Comparison of ENCODE assay signal across 9 mouse cellular contexts in the genomic region with DNA sequence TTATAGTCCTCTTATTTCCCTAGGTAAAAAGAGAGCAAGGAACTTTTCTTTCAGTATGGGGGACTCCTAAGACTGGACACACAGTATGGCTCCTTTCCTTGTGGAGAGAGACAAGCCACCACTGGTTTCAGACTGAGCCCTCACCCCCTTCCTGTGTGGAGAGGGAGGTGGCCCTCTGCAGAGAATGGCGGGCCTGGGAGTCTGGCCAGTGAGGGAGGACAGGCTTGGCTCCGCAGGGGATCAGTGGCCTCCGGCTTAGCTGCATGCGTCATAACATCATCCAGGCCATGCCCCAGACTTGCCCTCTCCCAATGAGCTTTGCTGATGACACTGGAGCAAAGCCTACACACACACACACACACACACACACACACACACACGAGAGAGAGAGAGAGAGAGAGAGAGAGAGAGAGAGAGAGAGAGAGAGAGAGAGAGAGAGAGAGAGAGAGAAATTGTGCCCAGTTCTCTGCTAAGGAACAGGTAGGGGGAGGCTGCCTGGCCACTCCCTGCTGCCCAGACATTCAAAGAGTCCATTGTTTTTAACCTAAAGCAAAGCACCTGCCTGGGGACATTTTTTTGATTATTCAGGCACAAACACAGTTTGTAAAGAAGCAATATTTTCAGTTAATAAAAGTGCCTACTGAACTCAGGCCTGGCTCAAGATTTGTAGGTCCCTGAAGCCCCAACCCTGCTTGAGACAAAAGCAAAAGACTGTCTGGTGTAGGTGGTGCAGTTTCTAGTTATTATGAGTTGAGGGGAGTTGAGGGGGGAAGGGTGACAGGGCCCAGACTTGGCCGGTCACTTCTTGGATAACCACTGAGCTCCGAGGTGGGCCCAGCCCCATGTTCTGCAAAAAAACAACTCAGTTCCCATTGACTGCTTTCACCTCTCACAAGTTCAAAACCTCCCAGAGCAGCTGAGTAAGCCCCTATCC. TPM values are rescaled to one million over a fixed set of nuclear protein-coding genes. Genes with fewer than 3 reads are reported as not detected.
A peak's percentile ranks its signal among the peaks of the same experiment; 100 is the strongest.
DNase-seq lines count a peak whose midpoint lies in the region; ATAC-seq and TF ChIP-seq lines count a peak whose summit lies in the region.
"Had no signal": no experiment of that assay in that cellular context is flagged by ENCODE, and none has a peak within 500 bp of the region (broad histone marks: within the 10 kb centered on the region; RNA-seq: fewer than 3 reads in every experiment).

No protein-coding gene starts in this region.

- H3K27ac ChIP-seq in forebrain, embryonic 10.5 days, result peak overlapping the region; percentile 9; the same call in 1 of the 2 replicates
- H3K27ac ChIP-seq in forebrain, embryonic 15.5 days (replicated peaks), result no peak overlapping the region
- no peak overlapping the region for H3K27ac ChIP-seq in midbrain, embryonic 11.5 days (ENCODE audit: low read depth, low read length)
- H3K27ac ChIP-seq in midbrain, embryonic 14.5 days (replicated peaks; ENCODE audit: low read depth, low read length), result no peak overlapping the region
- H3K27ac ChIP-seq in stomach, postnatal 0 days (replicated peaks), result no peak overlapping the region
- H3K27ac ChIP-seq in midbrain, embryonic 16.5 days (ENCODE audit: low read length), result no peak overlapping the region
- H3K27ac ChIP-seq: embryonic facial prominence, embryonic 15.5 days had no signal

- no peaks in the 10 kb centered on the region for H3K36me3 ChIP-seq in forebrain, embryonic 10.5 days (replicated peaks)
- no peaks in the 10 kb centered on the region for H3K36me3 ChIP-seq in forebrain, embryonic 15.5 days
- H3K36me3 ChIP-seq in midbrain, embryonic 11.5 days (ENCODE audit: control insufficient read depth, insufficient read depth, low read length), result no peaks in the 10 kb centered on the region
- no peaks in the 10 kb centered on the region for H3K36me3 ChIP-seq in midbrain, embryonic 14.5 days (ENCODE audit: control insufficient read depth, insufficient read depth, low read length)
- H3K36me3 ChIP-seq in stomach, postnatal 0 days (ENCODE audit: control insufficient read depth, insufficient read depth, low read length), result no peaks in the 10 kb centered on the region
- no peaks in the 10 kb centered on the region for H3K36me3 ChIP-seq in midbrain, embryonic 16.5 days (ENCODE audit: control insufficient read depth, insufficient read depth, low read length)
- H3K36me3 ChIP-seq: embryonic facial prominence, embryonic 15.5 days had no signal

- no peaks in the 10 kb centered on the region for H3K9me3 ChIP-seq in forebrain, embryonic 10.5 days
- no peaks in the 10 kb centered on the region for H3K9me3 ChIP-seq in forebrain, embryonic 15.5 days
- no peaks in the 10 kb centered on the region for H3K9me3 ChIP-seq in midbrain, embryonic 11.5 days (ENCODE audit: control insufficient read depth, low read length)
- H3K9me3 ChIP-seq in midbrain, embryonic 14.5 days (ENCODE audit: control insufficient read depth, low read length), result no peaks in the 10 kb centered on the region
- H3K9me3 ChIP-seq in stomach, postnatal 0 days (ENCODE audit: control insufficient read depth, low read length), result no peaks in the 10 kb centered on the region
- H3K9me3 ChIP-seq in midbrain, embryonic 16.5 days (replicated peaks; ENCODE audit: control insufficient read depth, low read length, poor library complexity, severe bottlenecking), result no peaks in the 10 kb centered on the region
- H3K9me3 ChIP-seq: embryonic facial prominence, embryonic 15.5 days had no signal

- WGBS in forebrain, embryonic 10.5 days, result 35% methylated on average over 6 of the region's 7 CpGs
- WGBS in forebrain, embryonic 15.5 days, result 32% methylated on average over 6 of the region's 7 CpGs
- WGBS in midbrain, embryonic 11.5 days, result 33% methylated on average over 6 of the region's 7 CpGs
- WGBS in midbrain, embryonic 14.5 days, result 34% methylated on average over 6 of the region's 7 CpGs
- WGBS in stomach, postnatal 0 days, result 38% methylated on average over 6 of the region's 7 CpGs
- WGBS in midbrain, embryonic 16.5 days, result 34% methylated on average over 6 of the region's 7 CpGs

- TF ChIP-seq CTCF in stomach, postnatal 0 days (IDR thresholded peaks at IDR 0.05; ENCODE audit: low read depth), result no peak

- no peak for TF ChIP-seq EP300 in stomach, postnatal 0 days (optimal IDR thresholded peaks at IDR 0.05)

- ATAC-seq in forebrain, embryonic 15.5 days (replicated peaks), result no peak
- peak; percentile 40; the same call in 1 of the 2 replicates for ATAC-seq in midbrain, embryonic 11.5 days (ENCODE audit: low FRiP score)
- ATAC-seq in midbrain, embryonic 14.5 days (ENCODE audit: low FRiP score, low TSS enrichment), result no peak
- ATAC-seq in stomach, postnatal 0 days (ENCODE audit: low FRiP score, low TSS enrichment), result peak; percentile 89
- no peak for ATAC-seq in midbrain, embryonic 16.5 days

- H3K27me3 ChIP-seq in forebrain, embryonic 10.5 days (ENCODE audit: poor library complexity, severe bottlenecking), result no peaks in the 10 kb centered on the region
- no peaks in the 10 kb centered on the region for H3K27me3 ChIP-seq in forebrain, embryonic 15.5 days
- H3K27me3 ChIP-seq in midbrain, embryonic 11.5 days (ENCODE audit: control insufficient read depth, insufficient read depth, low read length), result no peaks in the 10 kb centered on the region
- no peaks in the 10 kb centered on the region for H3K27me3 ChIP-seq in midbrain, embryonic 14.5 days (ENCODE audit: control insufficient read depth, insufficient read depth, low read length)
- no peaks in the 10 kb centered on the region for H3K27me3 ChIP-seq in stomach, postnatal 0 days (ENCODE audit: control insufficient read depth, insufficient read depth, low read length)
- no peaks in the 10 kb centered on the region for H3K27me3 ChIP-seq in midbrain, embryonic 16.5 days (ENCODE audit: control insufficient read depth, insufficient read depth, low read depth, low read length)
- H3K27me3 ChIP-seq: embryonic facial prominence, embryonic 15.5 days had no signal

- DNase-seq in forebrain, embryonic 10.5 days (ENCODE audit: extremely low spot score, low spot score), result no peak
- DNase-seq in midbrain, embryonic 11.5 days (ENCODE audit: low spot score, missing footprints), result no peak
- no peak for DNase-seq in midbrain, embryonic 14.5 days
- DNase-seq in kidney, postnatal 25 days, result peak; percentile 44 to 82
- peak; percentile 41 for DNase-seq in stomach, postnatal 0 days (ENCODE audit: low spot score)
- no peak for DNase-seq in right cerebral cortex, postnatal 36 days (ENCODE audit: low spot score in 2 of 2)

- no peak overlapping the region for H3K4me3 ChIP-seq in forebrain, embryonic 10.5 days
- H3K4me3 ChIP-seq in forebrain, embryonic 15.5 days, result no peak overlapping the region
- H3K4me3 ChIP-seq in midbrain, embryonic 11.5 days (ENCODE audit: low read depth, low read length), result no peak overlapping the region
- H3K4me3 ChIP-seq in midbrain, embryonic 14.5 days (replicated peaks; ENCODE audit: low read depth, low read length), result no peak overlapping the region
- H3K4me3 ChIP-seq in stomach, postnatal 0 days (ENCODE audit: low read depth, low read length), result no peak overlapping the region
- no peak overlapping the region for H3K4me3 ChIP-seq in midbrain, embryonic 16.5 days (ENCODE audit: low read depth, low read length)
- H3K4me3 ChIP-seq: embryonic facial prominence, embryonic 15.5 days had no signal

- no peak overlapping the region for H3K9ac ChIP-seq in forebrain, embryonic 15.5 days (replicated peaks)
- no peak overlapping the region for H3K9ac ChIP-seq in midbrain, embryonic 11.5 days (ENCODE audit: low read length)
- no peak overlapping the region for H3K9ac ChIP-seq in midbrain, embryonic 14.5 days (replicated peaks; ENCODE audit: low read length)
- H3K9ac ChIP-seq in stomach, postnatal 0 days (ENCODE audit: low read length), result no peak overlapping the region
- no peak overlapping the region for H3K9ac ChIP-seq in midbrain, embryonic 16.5 days (ENCODE audit: low read depth, low read length)
- H3K9ac ChIP-seq: embryonic facial prominence, embryonic 15.5 days had no signal

- peaks cover 16% of the 10 kb centered on the region for H3K4me1 ChIP-seq in forebrain, embryonic 10.5 days
- peaks cover 12% of the 10 kb centered on the region for H3K4me1 ChIP-seq in forebrain, embryonic 15.5 days
- no peaks in the 10 kb centered on the region for H3K4me1 ChIP-seq in midbrain, embryonic 11.5 days (ENCODE audit: control insufficient read depth, insufficient read depth, low read length)
- no peaks in the 10 kb centered on the region for H3K4me1 ChIP-seq in midbrain, embryonic 14.5 days (ENCODE audit: control insufficient read depth, insufficient read depth, low read length)
- no peaks in the 10 kb centered on the region for H3K4me1 ChIP-seq in stomach, postnatal 0 days (replicated peaks; ENCODE audit: control insufficient read depth, insufficient read depth)
- H3K4me1 ChIP-seq in midbrain, embryonic 16.5 days (ENCODE audit: control insufficient read depth, insufficient read depth, low read length), result no peaks in the 10 kb centered on the region
- H3K4me1 ChIP-seq: embryonic facial prominence, embryonic 15.5 days had no signal

- no peak overlapping the region for H3K4me2 ChIP-seq in forebrain, embryonic 15.5 days (replicated peaks)
- H3K4me2 ChIP-seq in midbrain, embryonic 11.5 days, result no peak overlapping the region
- no peak overlapping the region for H3K4me2 ChIP-seq in midbrain, embryonic 14.5 days (ENCODE audit: low read length)
- H3K4me2 ChIP-seq in stomach, postnatal 0 days (replicated peaks; ENCODE audit: low read depth), result no peak overlapping the region
- no peak overlapping the region for H3K4me2 ChIP-seq in midbrain, embryonic 16.5 days (ENCODE audit: low read length)
- H3K4me2 ChIP-seq: embryonic facial prominence, embryonic 15.5 days had no signal

RNA-seq across cellular contexts. Expression of gene Pde8b, which starts 31.9 kb away (rescaled TPM):
- 1.4 and 1.5 TPM in 2 replicates for polyA plus RNA-seq in forebrain, embryonic 10.5 days (2016; fragmentation: Nextera tagmentation; extraction: Ambion mirVana)
- 4.8 and 7.4 TPM in 2 replicates for polyA plus RNA-seq in forebrain, embryonic 15.5 days (2015; fragmentation: Nextera tagmentation; extraction: Ambion mirVana)
- 1.9 and 2.3 TPM in 2 replicates for polyA plus RNA-seq in midbrain, embryonic 11.5 days (2014; fragmentation: Nextera tagmentation; extraction: Ambion mirVana)
- 7.3 and 7.5 TPM in 2 replicates for polyA plus RNA-seq in midbrain, embryonic 14.5 days (2014; fragmentation: Nextera tagmentation; extraction: Ambion mirVana)
- 2.5 and 3.8 TPM in 2 replicates for polyA plus RNA-seq in stomach, postnatal 0 days (2015; fragmentation: Nextera tagmentation; extraction: Ambion mirVana)
- 7.6 and 11.0 TPM in 2 replicates for polyA plus RNA-seq in midbrain, embryonic 16.5 days (2015; fragmentation: Nextera tagmentation; extraction: Ambion mirVana)

RNA-seq across cellular contexts. Expression of gene Zbed3, which starts 41.4 kb away (rescaled TPM):
- 51.6 and 55.2 TPM in 2 replicates for polyA plus RNA-seq in forebrain, embryonic 10.5 days (2016; fragmentation: Nextera tagmentation; extraction: Ambion mirVana)
- polyA plus RNA-seq in forebrain, embryonic 15.5 days (2015; fragmentation: Nextera tagmentation; extraction: Ambion mirVana), result 40.4 and 42.7 TPM in 2 replicates
- 45.7 and 48.5 TPM in 2 replicates for polyA plus RNA-seq in midbrain, embryonic 11.5 days (2014; fragmentation: Nextera tagmentation; extraction: Ambion mirVana)
- polyA plus RNA-seq in midbrain, embryonic 14.5 days (2014; fragmentation: Nextera tagmentation; extraction: Ambion mirVana), result 32.9 and 37.9 TPM in 2 replicates
- 24.9 and 25.4 TPM in 2 replicates for polyA plus RNA-seq in stomach, postnatal 0 days (2015; fragmentation: Nextera tagmentation; extraction: Ambion mirVana)
- 30.2 and 35.5 TPM in 2 replicates for polyA plus RNA-seq in midbrain, embryonic 16.5 days (2015; fragmentation: Nextera tagmentation; extraction: Ambion mirVana)

Comparison
In these comparisons a context has a peak if more than half of its experiments do, and no peak if none do; other contexts are left out.
1. ATAC-seq: peak in midbrain, embryonic 11.5 days (single experiment) and stomach, postnatal 0 days (single experiment); none in forebrain, embryonic 15.5 days (single experiment), midbrain, embryonic 14.5 days (single experiment) and midbrain, embryonic 16.5 days (single experiment).
2. DNase-seq: peak in kidney, postnatal 25 days (2 of 2) and stomach, postnatal 0 days (single experiment); none in forebrain, embryonic 10.5 days (single experiment), midbrain, embryonic 11.5 days (single experiment), midbrain, embryonic 14.5 days (single experiment) and right cerebral cortex, postnatal 36 days (0 of 2).